Mouse (Mus musculus): ENCODE data around the gene Cd209e.
A peak's percentile ranks its signal among the peaks of the same experiment; 100 is the strongest.
"Not testable (repeated sequence)": the region's sequence is repeated elsewhere in the genome, so short reads cannot be mapped to it uniquely, and the experiment has no call there.

Cd209e gene

GRCm38 (mm10) chr8:3854209-3854608 is at the start of gene Cd209e:
TSS of gene Cd209e (minus strand) at chr8:3854309.
- DNase-seq (ENCODE audit: low spot score): no peak

- no peak for DNase-seq (ENCODE audit: low spot score)
These were observed 24.3 kb upstream of the Cd209e start, which contains the start of gene Cd209d for GRCm38 (mm10) chr8:3878455-3878854. TSS of gene Cd209d (minus strand) at chr8:3878555.

DNA sequence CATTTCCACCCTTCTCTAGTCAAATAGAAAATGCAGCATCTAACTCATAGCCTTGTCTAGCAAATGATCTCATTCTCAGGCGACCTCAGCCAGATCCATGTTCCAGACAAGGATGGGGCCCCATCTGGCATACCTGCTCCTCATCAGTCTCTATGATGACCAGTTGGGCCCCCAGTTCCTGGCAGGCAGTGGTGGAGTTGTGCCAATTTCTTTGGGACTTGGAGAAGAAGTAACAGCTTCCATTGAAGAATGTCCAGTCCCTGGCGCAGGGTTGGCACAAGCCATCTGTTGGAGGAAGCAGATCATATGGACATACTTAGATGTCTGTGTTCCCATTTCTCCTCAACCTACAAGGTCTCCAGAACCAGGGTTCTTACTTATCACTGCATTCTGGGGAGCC is 22.0 kb upstream of the Cd209e start:
- DNase-seq (ENCODE audit: low spot score): no peak

GRCm38 (mm10) chr8:3862736-3863135 is 8.6 kb upstream of the Cd209e start:
- DNase-seq (ENCODE audit: low spot score): not testable (repeated sequence)

DNA sequence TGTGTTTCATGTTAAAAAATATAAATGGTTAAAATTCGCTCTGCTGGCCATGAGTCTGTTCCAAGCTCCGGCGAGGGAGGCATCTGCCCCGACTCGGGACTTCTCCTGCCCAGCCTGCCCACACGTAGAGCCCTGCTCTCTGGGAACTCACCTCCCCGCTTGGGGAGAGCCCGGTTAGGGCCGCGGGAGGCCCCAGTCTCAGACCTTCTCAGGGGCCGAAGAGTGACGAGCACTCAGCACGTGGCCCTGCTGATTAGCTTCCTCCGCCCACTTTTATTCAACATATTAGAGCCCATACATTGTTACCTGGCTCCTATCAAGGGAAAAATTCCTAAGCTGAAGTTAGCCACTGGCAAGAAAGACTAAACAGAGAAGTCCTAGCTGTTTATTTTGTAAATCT is 51.0 kb downstream of the Cd209e start:
- peak; percentile 9 for DNase-seq (ENCODE audit: low spot score)
